Mouse (Mus musculus) midbrain, embryonic 16.5 days (tissue): ENCODE results near the gene Gal. TPM values are rescaled to one million over a fixed set of nuclear protein-coding genes. Genes with fewer than 3 reads are reported as not detected.

Experiments
- ATAC-seq: fragments of 200-750 bp; cut with Nextera tagmentation; 2 replicates; pipeline ENCODE4 v1.8.0; 2017; ENCODE audit warnings: moderate TSS enrichment
- H3K27ac ChIP-seq: fragments of 300-500 bp; sonication (generic); 2 replicates; pipeline ENCODE4 v1.5.1; 2014; ENCODE audit warnings: mild to moderate bottlenecking, low read length, mixed read lengths
- H3K27me3 ChIP-seq: fragments of 300-500 bp; sonication (generic); 2 replicates; pipeline ENCODE4 v1.6.1; 2014; ENCODE audit warnings: low read depth, low read length, mixed read lengths; ENCODE audit not compliant: control insufficient read depth, insufficient read depth
- H3K36me3 ChIP-seq: fragments of 300-500 bp; sonication (generic); 2 replicates; pipeline ENCODE4 v1.6.1; 2014; ENCODE audit warnings: mild to moderate bottlenecking, low read length, moderate library complexity, mixed read lengths; ENCODE audit not compliant: control insufficient read depth, insufficient read depth
- H3K4me1 ChIP-seq: fragments of 300-500 bp; sonication (generic); 2 replicates; pipeline ENCODE4 v1.6.1; 2014; ENCODE audit warnings: mild to moderate bottlenecking, low read length, mixed read lengths; ENCODE audit not compliant: control insufficient read depth, insufficient read depth
- H3K4me2 ChIP-seq: fragments of 300-500 bp; sonication (generic); 2 replicates; pipeline ENCODE4 v1.6.1; 2014; ENCODE audit warnings: mild to moderate bottlenecking, low read length, mixed read lengths
- H3K4me3 ChIP-seq: fragments of 300-500 bp; sonication (generic); 2 replicates; pipeline ENCODE4 v1.5.1; 2014; ENCODE audit warnings: low read depth, mild to moderate bottlenecking, low read length, moderate library complexity, mixed read lengths
- H3K9ac ChIP-seq: fragments of 300-500 bp; sonication (generic); 2 replicates; pipeline ENCODE4 v1.6.1; 2014; ENCODE audit warnings: low read depth, low read length, mixed read lengths
- H3K9me3 ChIP-seq: fragments of 300-500 bp; sonication (generic); replicated peaks from 2 replicates; pipeline ENCODE4 v1.6.1; 2014; ENCODE audit warnings: mild to moderate bottlenecking, low read length, mixed read lengths; ENCODE audit not compliant: control insufficient read depth, poor library complexity, severe bottlenecking
- WGBS: fragments of 180-500 bp; shearing (Covaris S2); extraction: QIAGEN DNeasy Blood & Tissue Kit; methylation state at CpG from one replicate; pipeline ENCODE4 v1.1.7; 2014; 5-methylcytosine and 5-hydroxymethylcytosine counted together
- polyA plus RNA-seq: library from polyadenylated mRNA; unstranded; fragments of >200 nt; fragmentation: Nextera tagmentation; extraction: Ambion mirVana; gene quantifications from 2 replicates; pipeline ENCODE4 v1.2.1, GENCODE M21; 2015

Gal gene
- polyA plus RNA-seq, 1 experiment from 2014 or later, result 16.6 TPM

GRCm38 (mm10) chr19:3402390-3402789, 12.0 kb downstream of the Gal start:
- Histone ChIP-seq H3K9ac (no peak overlapping the region), H3K27me3 (no peaks in the 10 kb centered on the region), H3K9me3 (no peaks in the 10 kb centered on the region), H3K4me3 (no peak overlapping the region), H3K4me2 (no peak overlapping the region), H3K36me3 (no peaks in the 10 kb centered on the region), H3K4me1 (no peaks in the 10 kb centered on the region; the same call in 1 of the 2 replicates), H3K27ac (no peak overlapping the region)
- WGBS, result 81% methylated on average over 6 of the region's 6 CpGs
- no peak for ATAC-seq

DNA sequence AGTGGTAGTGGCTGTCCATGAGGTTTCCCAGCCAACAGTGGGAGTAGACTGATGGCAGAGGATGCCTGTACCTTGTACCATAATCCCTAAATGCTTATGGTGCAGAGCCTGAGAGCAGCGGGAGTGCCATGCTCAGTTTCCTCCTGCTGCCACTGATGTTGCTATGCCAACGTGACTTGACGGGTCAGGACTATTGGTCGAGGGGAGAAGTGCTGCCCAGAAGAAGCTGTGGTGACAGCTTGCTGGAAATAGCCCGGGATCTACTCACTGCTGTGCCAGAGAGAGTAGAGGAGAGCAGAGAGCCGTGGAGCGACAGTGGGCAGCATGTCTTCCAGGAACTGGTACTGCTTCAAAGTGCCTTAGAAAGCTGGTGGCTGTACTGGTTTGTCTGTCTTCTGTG, 12.4 kb downstream of the Gal start:
- H3K36me3 ChIP-seq, result no peaks in the 10 kb centered on the region
- no peaks in the 10 kb centered on the region for H3K9me3 ChIP-seq
- H3K4me1 ChIP-seq, result no peaks in the 10 kb centered on the region; the same call in 1 of the 2 replicates
- 45% methylated on average over 7 of the region's 7 CpGs for WGBS
- H3K9ac ChIP-seq, result no peak overlapping the region
- no peak overlapping the region for H3K4me2 ChIP-seq
- H3K4me3 ChIP-seq, result no peak overlapping the region
- H3K27me3 ChIP-seq, result no peaks in the 10 kb centered on the region
- no peak overlapping the region for H3K27ac ChIP-seq
- no peak for ATAC-seq

DNA sequence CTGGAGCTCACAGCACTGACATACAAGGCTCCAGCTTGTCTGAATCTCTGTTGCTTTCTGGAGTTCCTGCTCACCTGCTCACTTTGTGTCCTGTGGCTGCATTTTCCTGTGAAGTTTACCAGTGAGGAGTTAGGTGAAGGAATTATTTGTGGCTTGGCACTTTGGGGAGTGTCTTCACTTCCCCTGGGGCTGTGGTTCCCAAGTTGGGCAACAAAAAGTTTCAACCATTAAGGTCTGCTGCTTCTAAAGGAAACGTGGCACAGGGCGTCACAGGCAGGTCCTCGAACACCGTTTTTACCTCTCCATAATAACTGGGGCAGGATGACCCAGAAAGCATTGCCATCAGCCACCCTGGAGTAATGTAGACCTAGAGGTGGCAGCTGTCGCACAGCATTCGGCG, 12.8 kb downstream of the Gal start:
- Histone ChIP-seq H3K4me3 (no peak overlapping the region), H3K9ac (no peak overlapping the region), H3K27ac (no peak overlapping the region), H3K27me3 (no peaks in the 10 kb centered on the region), H3K4me1 (no peaks in the 10 kb centered on the region; the same call in 1 of the 2 replicates), H3K9me3 (no peaks in the 10 kb centered on the region), H3K36me3 (no peaks in the 10 kb centered on the region), H3K4me2 (no peak overlapping the region)
- no peak for ATAC-seq
- WGBS, result 86% methylated on average over 7 of the region's 7 CpGs

DNA sequence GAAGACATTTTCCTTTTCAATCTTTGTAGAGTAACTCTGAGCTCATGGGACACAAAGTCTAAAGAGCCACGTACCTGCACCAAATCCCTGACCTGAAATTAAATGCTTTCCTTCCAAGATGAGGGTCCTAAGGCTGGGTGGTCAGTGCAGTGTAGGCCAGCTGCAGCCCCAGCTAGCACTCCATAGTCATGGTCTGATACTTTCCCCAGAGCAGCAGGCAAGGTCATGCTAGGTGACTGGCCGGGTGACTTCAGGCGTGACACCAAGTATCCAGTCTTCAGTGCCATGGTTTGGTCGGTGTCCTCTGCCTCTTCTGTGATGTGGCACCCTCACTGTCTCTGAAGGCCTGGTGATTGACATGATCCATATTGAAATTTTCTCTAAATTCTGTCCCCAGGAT, 14.3 kb downstream of the Gal start:
- no peak overlapping the region for H3K4me3 ChIP-seq
- no peak overlapping the region for H3K27ac ChIP-seq
- H3K36me3 ChIP-seq, result no peaks in the 10 kb centered on the region
- no peak for ATAC-seq
- H3K4me2 ChIP-seq, result no peak overlapping the region
- H3K9ac ChIP-seq, result no peak overlapping the region
- H3K4me1 ChIP-seq, result no peaks in the 10 kb centered on the region; the same call in 1 of the 2 replicates
- H3K9me3 ChIP-seq, result no peaks in the 10 kb centered on the region
- 84% methylated on average over 4 of the region's 4 CpGs for WGBS
- H3K27me3 ChIP-seq, result no peaks in the 10 kb centered on the region

DNA sequence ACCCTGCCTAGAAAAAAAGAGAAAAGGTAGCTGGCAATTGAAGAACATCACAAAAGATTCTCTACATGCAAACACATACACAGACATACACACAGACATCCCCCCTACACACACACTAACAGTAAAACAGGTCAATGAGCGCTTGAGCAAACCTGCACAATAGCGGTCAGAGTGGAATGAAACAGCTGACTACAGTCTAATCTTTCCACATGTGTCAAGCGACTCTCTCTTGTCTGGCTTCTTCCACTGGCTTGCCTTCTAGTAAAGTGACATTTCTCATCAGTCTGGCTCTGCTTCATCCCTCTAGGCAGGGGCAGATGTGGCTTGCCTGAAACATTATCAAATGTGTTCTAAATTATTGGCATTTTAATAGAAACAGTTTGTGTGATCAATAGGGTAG, 20.1 kb downstream of the Gal start:
- Histone ChIP-seq H3K27ac (no peak overlapping the region), H3K9ac (no peak overlapping the region), H3K4me2 (no peak overlapping the region), H3K9me3 (no peaks in the 10 kb centered on the region), H3K4me1 (no peaks in the 10 kb centered on the region; the same call in 1 of the 2 replicates), H3K36me3 (no peaks in the 10 kb centered on the region), H3K27me3 (no peaks in the 10 kb centered on the region; the same call in 1 of the 2 replicates), H3K4me3 (no peak overlapping the region)
- ATAC-seq, result no peak
- 78% methylated on average over 3 of the region's 3 CpGs for WGBS

DNA sequence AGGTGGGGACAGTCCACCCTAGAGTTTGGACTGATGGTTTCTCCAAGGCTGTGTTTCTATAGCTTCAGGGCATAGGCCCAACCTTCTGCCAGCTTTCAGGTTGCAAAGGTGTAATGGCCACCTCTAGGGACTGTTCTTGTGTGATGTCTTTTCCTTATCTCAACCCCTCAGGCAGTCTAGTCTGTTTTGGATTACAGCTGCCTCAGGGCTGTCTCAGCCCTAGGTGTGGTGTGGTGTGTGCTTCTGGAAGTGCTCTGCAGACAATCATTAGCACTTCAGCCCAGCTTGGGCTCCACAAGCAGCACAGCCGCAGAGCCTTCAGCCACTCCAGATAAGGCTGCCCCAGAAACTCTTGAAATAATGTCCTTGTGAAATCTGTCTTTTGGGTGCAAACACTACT, 22.0 kb downstream of the Gal start:
- H3K27me3 ChIP-seq, result no peaks in the 10 kb centered on the region; the same call in 1 of the 2 replicates
- H3K27ac ChIP-seq, result no peak overlapping the region
- H3K4me3 ChIP-seq, result no peak overlapping the region
- ATAC-seq, result no peak
- H3K4me1 ChIP-seq, result peaks cover 4% of the 10 kb centered on the region; the same call in 1 of the 2 replicates
- WGBS, result 96% methylated on average over 1 of the region's 1 CpGs
- H3K36me3 ChIP-seq, result no peaks in the 10 kb centered on the region
- no peak overlapping the region for H3K4me2 ChIP-seq
- no peaks in the 10 kb centered on the region for H3K9me3 ChIP-seq
- H3K9ac ChIP-seq, result no peak overlapping the region

- Histone ChIP-seq H3K9ac (peak overlapping the region; percentile 69), H3K27me3 (no peaks in the 10 kb centered on the region; the same call in 1 of the 2 replicates), H3K36me3 (no peaks in the 10 kb centered on the region), H3K9me3 (no peaks in the 10 kb centered on the region), H3K27ac (peak overlapping the region; percentile 64), H3K4me1 (peaks cover 4% of the 10 kb centered on the region; the same call in 1 of the 2 replicates), H3K4me3 (peak overlapping the region; percentile 55), H3K4me2 (peak overlapping the region; percentile 80)
- WGBS, result under 1% methylated on average over 24 of the region's 43 CpGs
- ATAC-seq, result peak; percentile 94
Measured at GRCm38 (mm10) chr19:3389089-3389488, 25.3 kb downstream of the Gal start.

- Histone ChIP-seq H3K9ac (peak within 1 kb of the TSS; percentile 69), H3K27me3 (no peaks in the 10 kb centered on the region; the same call in 1 of the 2 replicates), H3K36me3 (no peaks in the 10 kb centered on the region), H3K4me3 (peak within 1 kb of the TSS; percentile 55), H3K27ac (peak within 1 kb of the TSS; percentile 64), H3K9me3 (no peaks in the 10 kb centered on the region), H3K4me2 (peak within 1 kb of the TSS; percentile 80), H3K4me1 (peaks cover 4% of the 10 kb centered on the region; the same call in 1 of the 2 replicates)
- peak; percentile 92 for ATAC-seq
- WGBS, result 3% methylated on average over 31 of the region's 33 CpGs
Measured at GRCm38 (mm10) chr19:3388629-3389057, 25.7 kb downstream of the Gal start, which contains the start of gene Tesmin. TSS of gene Tesmin (plus strand) at chr19:3388857.

DNA sequence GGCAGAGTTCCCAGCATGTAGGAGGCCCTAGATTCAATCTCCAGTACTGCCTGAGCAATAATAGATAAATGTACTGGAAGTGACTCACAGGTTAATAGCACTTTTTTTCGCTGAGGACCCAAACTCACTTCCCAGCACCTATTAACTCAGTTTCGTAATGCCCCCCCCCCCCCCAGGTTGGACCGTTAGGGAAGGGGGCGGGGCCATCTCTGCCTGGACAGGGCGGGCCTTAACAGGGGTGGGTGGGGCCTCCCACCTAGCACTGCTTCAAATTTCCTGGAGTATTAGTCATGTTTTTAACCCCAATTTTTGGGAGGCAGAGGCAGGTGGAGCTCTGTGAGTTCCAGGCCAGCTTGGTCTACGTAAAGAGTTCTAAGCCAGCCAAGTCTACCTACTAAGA, 26.3 kb downstream of the Gal start:
- peaks cover 4% of the 10 kb centered on the region; the same call in 1 of the 2 replicates for H3K4me1 ChIP-seq
- peak; percentile 32; the same call in 1 of the 2 replicates for ATAC-seq
- no peak overlapping the region for H3K27ac ChIP-seq
- no peaks in the 10 kb centered on the region for H3K36me3 ChIP-seq
- H3K9me3 ChIP-seq, result no peaks in the 10 kb centered on the region
- no peaks in the 10 kb centered on the region; the same call in 1 of the 2 replicates for H3K27me3 ChIP-seq
- no peak overlapping the region for H3K4me3 ChIP-seq
- H3K4me2 ChIP-seq, result no peak overlapping the region
- 85% methylated on average over 6 of the region's 6 CpGs for WGBS
- no peak overlapping the region for H3K9ac ChIP-seq
